Mouse (Mus musculus): ENCODE results near the gene Tmem220. TPM values are rescaled to one million over a fixed set of nuclear protein-coding genes. Genes with fewer than 3 reads are reported as not detected.
"Not testable (repeated sequence)": the region's sequence is repeated elsewhere in the genome, so short reads cannot be mapped to it uniquely, and the experiment has no call there.

The Tmem220 gene
- polyA plus RNA-seq, 1 experiment = 0.65 TPM

- no peak overlapping the region for H3K27ac ChIP-seq (ENCODE audit: insufficient read depth, low read length)
These were observed 7.0 kb upstream of the Tmem220 start for GRCm38 (mm10) chr11:67017801-67018591.

DNA sequence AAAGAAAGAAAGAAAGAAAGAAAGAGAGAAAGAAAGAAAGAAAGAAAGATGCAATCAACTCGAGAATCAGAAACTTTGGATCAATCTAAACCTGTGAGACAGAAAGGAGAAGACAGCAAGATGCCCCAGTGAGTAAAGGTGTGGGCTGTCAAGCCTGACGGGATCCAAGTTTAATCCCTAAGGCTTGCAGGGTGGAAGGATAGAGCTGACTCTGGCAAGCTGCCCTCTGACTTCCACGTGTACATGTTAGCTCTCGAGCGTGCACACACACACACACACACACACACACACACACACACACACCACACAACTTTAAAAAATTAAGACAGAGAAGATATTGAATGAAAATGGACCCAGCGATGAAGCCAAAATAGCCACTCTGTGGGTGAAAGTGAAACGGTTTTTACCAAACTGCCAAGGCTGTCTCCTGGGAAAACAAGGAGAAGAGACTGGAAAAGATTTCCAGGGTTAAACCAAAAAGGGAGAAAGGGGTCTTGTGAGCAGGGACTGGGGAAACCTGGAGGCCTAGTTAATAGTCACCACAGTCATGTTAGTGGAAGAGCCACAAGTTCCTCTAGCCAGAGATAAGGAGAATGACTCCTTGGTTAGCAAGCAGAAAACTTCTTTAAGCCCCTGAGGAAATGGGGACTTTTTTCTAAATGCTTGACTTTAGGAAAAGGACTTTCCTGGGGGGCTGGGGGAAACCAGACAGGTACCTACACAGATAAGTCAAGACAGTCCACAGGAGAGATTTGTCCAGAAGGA, 5.1 kb upstream of the Tmem220 start:
- Histone ChIP-seq H3K27ac (ENCODE audit: insufficient read depth, low read length) (no peak overlapping the region), H3K4me3 (ENCODE audit: extremely low read depth, insufficient read depth, insufficient read length) (no peak overlapping the region), H3K27me3 (ENCODE audit: control insufficient read depth, insufficient read depth, low read length) (no peaks in the 10 kb centered on the region), H3K36me3 (ENCODE audit: control insufficient read depth, insufficient read depth, low read length) (no peaks in the 10 kb centered on the region), H3K4me1 (ENCODE audit: control insufficient read depth, insufficient read depth, insufficient read length) (no peaks in the 10 kb centered on the region; the same call in 1 of the 2 replicates)
- TF ChIP-seq CTCF (IDR thresholded peaks at IDR 0.05; ENCODE audit: extremely low read depth, insufficient read depth, insufficient read length, insufficient replicate concordance) (no peak), POLR2A (IDR thresholded peaks at IDR 0.05; ENCODE audit: low read depth, low read length) (no peak)
- WGBS = 62% methylated on average over 7 of the region's 7 CpGs
- no peak for DNase-seq (ENCODE audit: low read depth in 1 of 2, low spot score in 2 of 2)

More at GRCm38 (mm10) chr11:67017801-67018591, 7.0 kb upstream of the Tmem220 start:
- WGBS = 11% methylated on average over 12 of the region's 12 CpGs
- TF ChIP-seq POLR2A (IDR thresholded peaks at IDR 0.05; ENCODE audit: low read depth, low read length) = no peak
- no peak for TF ChIP-seq CTCF (IDR thresholded peaks at IDR 0.05; ENCODE audit: extremely low read depth, insufficient read depth, insufficient read length, insufficient replicate concordance)
- Histone ChIP-seq H3K27me3 (ENCODE audit: control insufficient read depth, insufficient read depth, low read length) (no peaks in the 10 kb centered on the region), H3K4me3 (ENCODE audit: extremely low read depth, insufficient read depth, insufficient read length) (no peak overlapping the region), H3K4me1 (ENCODE audit: control insufficient read depth, insufficient read depth, insufficient read length) (no peaks in the 10 kb centered on the region), H3K36me3 (ENCODE audit: control insufficient read depth, insufficient read depth, low read length) (no peaks in the 10 kb centered on the region)
- DNase-seq (ENCODE audit: low read depth in 1 of 2, low spot score in 2 of 2) = no peak

DNA sequence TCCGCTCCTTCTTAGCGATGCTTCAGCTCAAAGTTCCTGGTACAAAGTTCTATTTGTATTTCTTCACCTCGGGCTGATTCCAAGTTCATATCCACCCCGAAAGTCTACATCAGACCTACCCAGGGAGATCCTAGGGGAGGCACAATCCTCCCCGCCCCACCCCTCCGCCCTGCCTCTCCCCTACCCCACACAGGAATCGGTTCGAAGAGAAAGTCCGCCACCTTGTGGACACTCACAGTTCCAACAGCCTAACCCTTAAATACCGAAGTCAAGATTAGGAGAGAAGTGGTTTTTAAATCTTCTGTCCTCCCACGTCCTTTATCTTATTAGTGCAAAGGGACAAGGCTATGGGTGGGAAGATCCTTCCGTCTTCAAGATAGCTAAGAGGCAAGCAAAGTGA, 4.0 kb upstream of the Tmem220 start:
- TF ChIP-seq POLR2A (IDR thresholded peaks at IDR 0.05; ENCODE audit: low read depth, low read length) = no peak
- peak; percentile 39; the same call in 1 of the 2 replicates for TF ChIP-seq CTCF (IDR thresholded peaks at IDR 0.05; ENCODE audit: extremely low read depth, insufficient read depth, insufficient read length, insufficient replicate concordance)
- Histone ChIP-seq H3K27ac (ENCODE audit: insufficient read depth, low read length) (no peak overlapping the region), H3K4me3 (ENCODE audit: extremely low read depth, insufficient read depth, insufficient read length) (no peak overlapping the region), H3K27me3 (ENCODE audit: control insufficient read depth, insufficient read depth, low read length) (no peaks in the 10 kb centered on the region), H3K4me1 (ENCODE audit: control insufficient read depth, insufficient read depth, insufficient read length) (peaks cover 2% of the 10 kb centered on the region; the same call in 1 of the 2 replicates), H3K36me3 (ENCODE audit: control insufficient read depth, insufficient read depth, low read length) (no peaks in the 10 kb centered on the region)
- WGBS = 11% methylated on average over 12 of the region's 12 CpGs
- peak; percentile 34 to 50 for DNase-seq (ENCODE audit: low read depth in 1 of 2, low spot score in 2 of 2)

DNA sequence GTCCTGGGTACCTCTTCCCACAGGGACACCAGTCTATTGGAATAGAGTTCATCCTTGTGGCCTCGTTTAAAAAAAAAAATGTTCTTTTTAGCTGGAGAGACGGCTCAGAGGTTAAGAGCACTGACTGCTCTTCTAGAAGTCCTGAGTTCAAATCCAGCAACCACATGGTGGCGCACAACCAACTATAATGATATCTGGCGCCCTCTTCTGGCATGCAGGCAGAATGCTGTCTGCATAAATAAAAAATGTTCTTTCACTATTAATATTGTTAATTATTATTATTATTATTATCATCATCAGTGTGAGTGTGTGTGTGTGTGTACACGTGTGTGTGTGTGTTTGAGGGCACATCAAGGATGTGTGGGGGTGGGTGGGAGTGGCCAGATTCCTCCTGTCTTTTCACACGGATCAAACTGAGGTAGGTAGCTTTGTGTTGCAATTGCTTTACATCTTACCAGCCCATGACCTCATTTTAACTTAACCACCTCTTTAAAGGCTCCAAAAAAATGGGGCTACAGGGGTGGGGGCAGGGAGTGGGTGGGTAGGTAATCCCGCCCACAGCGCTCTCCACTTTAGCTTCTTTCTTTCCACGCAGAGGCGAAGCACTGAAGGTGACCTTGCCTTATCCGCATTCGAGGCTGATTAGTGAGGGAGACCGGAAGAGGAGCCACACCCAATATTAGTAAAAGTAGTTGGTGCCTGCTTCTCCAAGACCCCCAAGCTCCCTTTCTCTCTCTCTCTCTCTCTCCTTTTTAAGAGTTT, 2.4 kb upstream of the Tmem220 start:
- peaks cover 2% of the 10 kb centered on the region; the same call in 1 of the 2 replicates for H3K4me1 ChIP-seq (ENCODE audit: control insufficient read depth, insufficient read depth, insufficient read length)
- WGBS = 82% methylated on average over 13 of the region's 13 CpGs
- no peak for DNase-seq (ENCODE audit: low read depth in 1 of 2, low spot score in 2 of 2)
- TF ChIP-seq CTCF (IDR thresholded peaks at IDR 0.05; ENCODE audit: extremely low read depth, insufficient read depth, insufficient read length, insufficient replicate concordance) = no peak
- TF ChIP-seq POLR2A (IDR thresholded peaks at IDR 0.05; ENCODE audit: low read depth, low read length) = no peak
- H3K36me3 ChIP-seq (ENCODE audit: control insufficient read depth, insufficient read depth, low read length) = no peaks in the 10 kb centered on the region
- H3K4me3 ChIP-seq (ENCODE audit: extremely low read depth, insufficient read depth, insufficient read length) = no peak overlapping the region
- H3K27me3 ChIP-seq (ENCODE audit: control insufficient read depth, insufficient read depth, low read length) = no peaks in the 10 kb centered on the region
- no peak overlapping the region for H3K27ac ChIP-seq (ENCODE audit: insufficient read depth, low read length)

GRCm38 (mm10) chr11:67023191-67023590, 1.8 kb upstream of the Tmem220 start:
- H3K36me3 ChIP-seq (ENCODE audit: control insufficient read depth, insufficient read depth, low read length); H3K27me3 ChIP-seq (ENCODE audit: control insufficient read depth, insufficient read depth, low read length); DNase-seq (ENCODE audit: low read depth in 1 of 2, low spot score in 2 of 2); H3K27ac ChIP-seq (ENCODE audit: insufficient read depth, low read length); H3K4me3 ChIP-seq (ENCODE audit: extremely low read depth, insufficient read depth, insufficient read length); H3K4me1 ChIP-seq (ENCODE audit: control insufficient read depth, insufficient read depth, insufficient read length): not testable (repeated sequence)
- 63% methylated on average over 1 of the region's 1 CpGs for WGBS

DNA sequence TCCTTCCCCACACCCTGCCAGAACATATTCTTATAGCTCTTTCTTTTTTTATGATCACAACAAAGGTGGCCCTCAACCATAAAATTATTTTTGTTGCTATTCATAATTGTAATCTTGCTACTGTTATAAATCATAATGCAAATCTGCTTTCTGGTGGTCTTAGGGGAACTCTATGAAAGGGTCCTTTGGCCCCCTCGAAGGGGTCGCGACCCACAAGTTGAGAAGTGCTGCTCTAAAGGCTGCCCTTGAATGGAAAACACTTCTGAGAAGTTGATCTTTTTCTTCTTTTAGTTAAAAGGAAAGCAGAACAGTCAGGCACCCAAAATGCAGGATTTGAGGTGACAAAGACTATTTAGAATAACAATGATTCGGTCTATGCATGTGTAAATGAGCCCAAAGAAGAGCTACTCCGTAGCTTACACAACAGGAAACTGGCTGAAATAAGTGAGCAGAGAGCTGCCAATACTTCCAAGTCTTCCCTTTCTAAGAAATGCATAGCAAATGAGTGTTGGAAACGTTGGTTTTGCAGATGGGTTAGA, 1.1 kb upstream of the Tmem220 start:
- 54% methylated on average over 6 of the region's 6 CpGs for WGBS
- no peak overlapping the region for H3K4me3 ChIP-seq (ENCODE audit: extremely low read depth, insufficient read depth, insufficient read length)
- H3K27ac ChIP-seq (ENCODE audit: insufficient read depth, low read length) = no peak overlapping the region
- no peak for DNase-seq (ENCODE audit: low read depth in 1 of 2, low spot score in 2 of 2)
- no peaks in the 10 kb centered on the region for H3K27me3 ChIP-seq (ENCODE audit: control insufficient read depth, insufficient read depth, low read length)
- H3K4me1 ChIP-seq (ENCODE audit: control insufficient read depth, insufficient read depth, insufficient read length) = peaks cover 2% of the 10 kb centered on the region; the same call in 1 of the 2 replicates
- TF ChIP-seq POLR2A (IDR thresholded peaks at IDR 0.05; ENCODE audit: low read depth, low read length) = no peak
- TF ChIP-seq CTCF (IDR thresholded peaks at IDR 0.05; ENCODE audit: extremely low read depth, insufficient read depth, insufficient read length, insufficient replicate concordance) = no peak
- H3K36me3 ChIP-seq (ENCODE audit: control insufficient read depth, insufficient read depth, low read length) = no peaks in the 10 kb centered on the region

All from spleen, adult 2 months (tissue).